Mouse (Mus musculus): ENCODE results near the gene Pias3. TPM values are rescaled to one million over a fixed set of nuclear protein-coding genes. Genes with fewer than 3 reads are reported as not detected.

Gene Pias3
- polyA plus RNA-seq, 1 experiment from 2014 or later = 32.6 TPM

DNA sequence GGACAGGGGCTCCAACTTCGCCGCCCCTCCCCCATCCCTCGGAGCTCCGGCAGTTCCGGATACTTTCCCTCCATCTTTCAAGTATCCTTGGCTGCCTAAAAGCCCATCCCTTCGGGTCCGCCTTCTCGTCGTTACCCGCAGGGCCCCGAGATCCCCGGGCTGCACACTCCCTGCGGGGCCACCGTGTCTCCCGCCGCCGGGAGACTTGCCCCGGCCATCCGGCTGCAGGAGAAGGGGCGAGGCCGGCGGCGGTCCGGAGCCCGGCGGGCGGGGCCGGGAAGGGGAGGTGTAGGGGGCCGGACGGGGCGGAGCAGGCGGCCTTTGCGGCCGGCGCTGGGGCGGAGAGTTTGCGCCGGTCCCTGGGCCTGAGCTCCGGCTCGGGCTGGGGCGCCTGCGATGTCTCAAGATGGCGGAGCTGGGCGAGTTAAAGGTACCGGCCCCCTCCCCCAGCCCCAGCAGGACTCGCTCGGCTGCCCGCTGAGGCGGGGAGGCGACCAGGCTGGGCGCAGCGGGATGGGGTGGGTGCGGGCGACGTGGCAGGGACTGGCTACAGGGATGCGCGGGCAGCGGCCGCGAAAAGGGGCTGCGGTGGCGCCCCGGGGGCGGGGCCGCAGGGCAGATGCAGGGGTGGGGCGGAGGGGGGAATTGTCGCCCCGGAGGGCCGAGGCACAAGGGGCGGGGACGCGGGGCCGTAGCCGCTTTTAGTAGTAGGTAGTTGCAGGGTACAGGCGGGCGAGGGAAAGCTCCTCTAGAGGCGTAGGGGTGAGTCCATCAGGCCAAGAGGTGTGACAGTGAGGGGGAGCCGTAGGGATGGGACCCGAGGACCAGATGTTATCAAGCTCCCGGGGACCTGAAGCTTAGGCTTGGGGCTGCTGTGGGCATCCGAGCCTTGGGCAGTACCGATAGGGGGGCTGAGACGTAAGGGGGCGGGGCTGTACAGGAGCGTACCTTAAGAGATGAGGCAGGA is 865 bp downstream of the Pias3 start:
- peak overlapping the region; percentile 69 for H3K4me2 ChIP-seq (ENCODE audit: low read length)
- peak overlapping the region; percentile 90 for H3K27ac ChIP-seq (ENCODE audit: low read length)
- peak overlapping the region; percentile 95 for H3K4me3 ChIP-seq (replicated peaks; ENCODE audit: low read length)
- WGBS = under 1% methylated on average over 83 of the region's 85 CpGs
- no peaks in the 10 kb centered on the region for H3K9me3 ChIP-seq (ENCODE audit: control insufficient read depth, low read length)
- peak overlapping the region; percentile 90 for H3K9ac ChIP-seq (replicated peaks; ENCODE audit: low read depth, low read length)
- 0 out of 2 replicates have a peak, but pooled peaks cover 2% of the 10 kb centered on the region for H3K27me3 ChIP-seq (replicated peaks; ENCODE audit: control insufficient read depth, insufficient read depth, low read length)
- H3K4me1 ChIP-seq (replicated peaks; ENCODE audit: control insufficient read depth, insufficient read depth, low read length) = peaks cover 11% of the 10 kb centered on the region
- ATAC-seq = peak; percentile 90
- H3K36me3 ChIP-seq (ENCODE audit: control insufficient read depth, insufficient read depth) = no peaks in the 10 kb centered on the region

DNA sequence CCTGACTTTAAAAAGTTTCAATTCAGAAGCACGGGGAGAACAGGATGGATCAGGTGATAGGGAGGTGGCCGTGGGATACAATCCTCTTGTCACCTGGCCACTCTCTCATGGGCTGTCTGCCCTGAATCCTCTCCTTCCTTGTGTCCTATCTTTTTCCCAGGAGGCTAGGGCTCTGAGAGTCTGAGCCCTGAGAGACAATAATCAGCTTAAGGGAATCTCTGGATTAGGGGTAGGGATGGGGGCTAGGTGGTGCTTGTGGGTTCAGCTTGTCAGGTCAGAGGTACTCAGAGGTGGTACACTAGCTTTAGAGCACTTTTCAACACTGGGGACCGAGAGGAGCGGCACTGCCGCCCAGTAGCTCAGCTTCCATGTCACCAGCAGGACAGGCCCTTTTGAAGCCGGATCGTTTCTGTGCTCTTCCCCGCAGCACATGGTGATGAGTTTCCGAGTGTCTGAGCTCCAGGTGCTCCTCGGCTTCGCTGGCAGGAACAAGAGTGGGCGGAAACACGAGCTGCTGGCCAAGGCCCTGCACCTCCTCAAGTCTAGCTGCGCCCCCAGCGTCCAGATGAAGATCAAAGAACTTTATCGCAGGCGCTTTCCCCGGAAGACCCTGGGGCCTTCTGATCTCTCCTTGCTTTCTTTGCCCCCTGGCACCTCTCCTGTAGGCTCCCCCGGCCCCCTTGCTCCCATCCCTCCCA is 3.0 kb downstream of the Pias3 start:
- Histone ChIP-seq H3K27ac (ENCODE audit: low read length) (no peak overlapping the region), H3K4me1 (replicated peaks; ENCODE audit: control insufficient read depth, insufficient read depth, low read length) (peaks cover 11% of the 10 kb centered on the region), H3K27me3 (replicated peaks; ENCODE audit: control insufficient read depth, insufficient read depth, low read length) (0 out of 2 replicates have a peak, but pooled peaks cover 2% of the 10 kb centered on the region), H3K4me2 (ENCODE audit: low read length) (no peak overlapping the region), H3K9ac (replicated peaks; ENCODE audit: low read depth, low read length) (no peak overlapping the region), H3K36me3 (ENCODE audit: control insufficient read depth, insufficient read depth) (no peaks in the 10 kb centered on the region), H3K4me3 (replicated peaks; ENCODE audit: low read length) (no peak overlapping the region), H3K9me3 (ENCODE audit: control insufficient read depth, low read length) (no peaks in the 10 kb centered on the region)
- ATAC-seq = no peak
- 55% methylated on average over 19 of the region's 19 CpGs for WGBS

DNA sequence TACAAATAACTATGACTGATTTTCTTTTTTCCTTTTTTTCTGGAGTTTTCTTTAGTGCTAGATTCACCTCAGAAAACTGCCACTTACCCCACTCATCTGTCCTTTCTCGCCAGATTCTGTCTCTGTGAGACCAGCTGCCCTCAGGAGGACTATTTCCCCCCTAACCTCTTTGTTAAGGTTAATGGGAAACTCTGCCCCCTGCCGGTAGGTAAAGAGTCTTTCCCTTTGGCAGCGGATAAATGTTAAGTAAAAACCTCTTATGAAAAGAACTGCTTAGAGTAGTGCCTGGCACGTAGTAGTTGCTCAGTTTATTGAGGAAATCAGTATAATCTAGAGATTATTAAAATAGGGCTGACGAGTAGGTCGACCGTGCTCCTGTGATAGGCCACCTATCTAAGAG is 4.2 kb downstream of the Pias3 start:
- Histone ChIP-seq H3K27ac (ENCODE audit: low read length) (no peak overlapping the region), H3K4me3 (replicated peaks; ENCODE audit: low read length) (no peak overlapping the region), H3K36me3 (ENCODE audit: control insufficient read depth, insufficient read depth) (no peaks in the 10 kb centered on the region), H3K27me3 (replicated peaks; ENCODE audit: control insufficient read depth, insufficient read depth, low read length) (0 out of 2 replicates have a peak, but pooled peaks cover 2% of the 10 kb centered on the region), H3K4me1 (replicated peaks; ENCODE audit: control insufficient read depth, insufficient read depth, low read length) (peaks cover 11% of the 10 kb centered on the region), H3K9ac (replicated peaks; ENCODE audit: low read depth, low read length) (no peak overlapping the region), H3K4me2 (ENCODE audit: low read length) (no peak overlapping the region), H3K9me3 (ENCODE audit: control insufficient read depth, low read length) (no peaks in the 10 kb centered on the region)
- ATAC-seq = no peak
- WGBS = 52% methylated on average over 7 of the region's 7 CpGs

DNA sequence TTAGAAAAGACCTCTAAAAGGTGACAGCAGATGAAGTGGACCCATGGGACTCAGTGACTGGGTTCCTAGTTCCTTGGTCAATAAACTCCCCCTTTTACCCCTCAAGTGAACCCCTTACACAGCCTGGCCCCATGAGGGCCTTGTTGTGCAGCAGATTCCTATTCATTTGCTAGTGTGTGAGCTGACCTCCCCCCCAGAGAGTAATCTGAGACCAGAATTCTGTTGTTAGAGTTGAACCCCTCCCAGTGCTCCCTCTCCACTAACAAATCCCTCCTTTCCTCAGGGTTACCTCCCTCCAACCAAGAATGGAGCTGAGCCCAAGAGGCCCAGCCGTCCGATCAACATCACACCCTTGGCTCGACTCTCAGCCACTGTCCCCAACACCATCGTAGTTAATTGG is 4.8 kb downstream of the Pias3 start:
- H3K4me3 ChIP-seq (replicated peaks; ENCODE audit: low read length) = no peak overlapping the region
- 0 out of 2 replicates have a peak, but pooled peaks cover 2% of the 10 kb centered on the region for H3K27me3 ChIP-seq (replicated peaks; ENCODE audit: control insufficient read depth, insufficient read depth, low read length)
- no peaks in the 10 kb centered on the region for H3K36me3 ChIP-seq (ENCODE audit: control insufficient read depth, insufficient read depth)
- peaks cover 8% of the 10 kb centered on the region for H3K4me1 ChIP-seq (replicated peaks; ENCODE audit: control insufficient read depth, insufficient read depth, low read length)
- no peak for ATAC-seq
- WGBS = 88% methylated on average over 4 of the region's 4 CpGs
- no peak overlapping the region for H3K27ac ChIP-seq (ENCODE audit: low read length)
- no peak overlapping the region for H3K4me2 ChIP-seq (ENCODE audit: low read length)
- no peaks in the 10 kb centered on the region for H3K9me3 ChIP-seq (ENCODE audit: control insufficient read depth, low read length)
- no peak overlapping the region for H3K9ac ChIP-seq (replicated peaks; ENCODE audit: low read depth, low read length)

GRCm38 (mm10) chr3:96704778-96705177 is 8.6 kb downstream of the Pias3 start:
- Histone ChIP-seq H3K4me3 (replicated peaks; ENCODE audit: low read length) (no peak overlapping the region), H3K27ac (ENCODE audit: low read length) (no peak overlapping the region), H3K4me2 (ENCODE audit: low read length) (no peak overlapping the region), H3K9me3 (ENCODE audit: control insufficient read depth, low read length) (no peaks in the 10 kb centered on the region), H3K36me3 (ENCODE audit: control insufficient read depth, insufficient read depth) (no peaks in the 10 kb centered on the region), H3K27me3 (replicated peaks; ENCODE audit: control insufficient read depth, insufficient read depth, low read length) (no peaks in the 10 kb centered on the region), H3K4me1 (replicated peaks; ENCODE audit: control insufficient read depth, insufficient read depth, low read length) (peaks cover 4% of the 10 kb centered on the region; the same call in 1 of the 2 replicates), H3K9ac (replicated peaks; ENCODE audit: low read depth, low read length) (no peak overlapping the region)
- no peak for ATAC-seq
- WGBS = 65% methylated on average over 11 of the region's 11 CpGs

- no peak overlapping the region for H3K4me2 ChIP-seq (ENCODE audit: low read length)
- no peaks in the 10 kb centered on the region for H3K27me3 ChIP-seq (replicated peaks; ENCODE audit: control insufficient read depth, insufficient read depth, low read length)
- no peak overlapping the region for H3K27ac ChIP-seq (ENCODE audit: low read length)
- 94% methylated on average over 11 of the region's 11 CpGs for WGBS
- no peak for ATAC-seq
- H3K4me3 ChIP-seq (replicated peaks; ENCODE audit: low read length) = no peak overlapping the region
- H3K9ac ChIP-seq (replicated peaks; ENCODE audit: low read depth, low read length) = no peak overlapping the region
- peaks cover 4% of the 10 kb centered on the region; the same call in 1 of the 2 replicates for H3K4me1 ChIP-seq (replicated peaks; ENCODE audit: control insufficient read depth, insufficient read depth, low read length)
- H3K36me3 ChIP-seq (ENCODE audit: control insufficient read depth, insufficient read depth) = peaks cover 8% of the 10 kb centered on the region
- H3K9me3 ChIP-seq (ENCODE audit: control insufficient read depth, low read length) = no peaks in the 10 kb centered on the region
Observed at GRCm38 (mm10) chr3:96706217-96706616, 10.0 kb downstream of the Pias3 start.

GRCm38 (mm10) chr3:96706984-96707383 is 10.8 kb downstream of the Pias3 start:
- ATAC-seq = no peak
- H3K4me2 ChIP-seq (ENCODE audit: low read length) = no peak overlapping the region
- H3K4me3 ChIP-seq (replicated peaks; ENCODE audit: low read length) = no peak overlapping the region
- H3K9ac ChIP-seq (replicated peaks; ENCODE audit: low read depth, low read length) = no peak overlapping the region
- H3K36me3 ChIP-seq (ENCODE audit: control insufficient read depth, insufficient read depth) = peaks cover 12% of the 10 kb centered on the region
- H3K9me3 ChIP-seq (ENCODE audit: control insufficient read depth, low read length) = no peaks in the 10 kb centered on the region
- WGBS = 79% methylated on average over 7 of the region's 7 CpGs
- H3K27ac ChIP-seq (ENCODE audit: low read length) = no peak overlapping the region
- peaks cover 4% of the 10 kb centered on the region; the same call in 1 of the 2 replicates for H3K4me1 ChIP-seq (replicated peaks; ENCODE audit: control insufficient read depth, insufficient read depth, low read length)
- no peaks in the 10 kb centered on the region for H3K27me3 ChIP-seq (replicated peaks; ENCODE audit: control insufficient read depth, insufficient read depth, low read length)

DNA sequence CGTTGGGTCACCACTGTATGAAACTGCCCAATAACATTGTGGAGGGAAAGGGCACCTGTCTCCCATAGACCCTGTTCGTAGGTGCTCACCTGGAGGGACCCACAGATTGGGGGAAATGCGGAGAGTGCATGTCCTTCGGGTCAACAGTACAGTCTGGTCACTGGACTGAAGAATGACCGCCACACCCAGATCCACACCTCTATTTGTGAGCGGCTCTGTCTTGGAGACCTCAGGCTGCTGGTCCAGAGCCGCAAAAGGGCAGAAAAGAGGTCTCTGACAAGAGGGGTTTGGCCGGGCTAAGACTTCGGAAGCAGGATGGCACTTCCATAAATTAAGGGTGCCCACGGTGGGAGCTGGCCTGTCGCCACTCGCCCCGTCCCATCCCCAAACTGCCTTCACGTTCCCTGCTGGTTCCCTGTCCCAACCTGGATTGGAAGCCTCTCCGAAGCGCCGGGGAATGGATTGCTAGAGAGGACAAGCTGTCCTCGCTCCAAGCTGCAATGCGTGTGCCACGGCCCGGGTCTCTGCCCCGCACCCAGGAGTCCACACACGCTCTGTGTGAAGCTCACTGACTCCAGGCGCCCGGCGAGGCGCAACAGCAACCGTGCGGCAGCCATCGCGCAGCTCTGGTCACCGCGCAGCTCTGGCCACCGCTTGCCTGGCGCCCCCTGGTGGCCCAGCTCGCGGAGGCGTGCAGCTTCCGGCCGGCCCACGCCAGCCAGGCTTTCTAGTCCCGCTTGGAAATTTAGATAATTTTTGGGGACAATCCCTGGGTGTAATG is 11.9 kb downstream of the Pias3 start, which contains the start of gene Nudt17:
Gene Nudt17, minus strand, starts transcription at position 660 of the 781 bp plus-strand sequence.
- Histone ChIP-seq H3K9me3 (ENCODE audit: control insufficient read depth, low read length) (no peaks in the 10 kb centered on the region), H3K4me3 (replicated peaks; ENCODE audit: low read length) (peak within 1 kb of the TSS; percentile 56), H3K27ac (ENCODE audit: low read length) (no peak within 1 kb of the TSS), H3K27me3 (replicated peaks; ENCODE audit: control insufficient read depth, insufficient read depth, low read length) (no peaks in the 10 kb centered on the region), H3K9ac (replicated peaks; ENCODE audit: low read depth, low read length) (peak within 1 kb of the TSS; percentile 72), H3K36me3 (ENCODE audit: control insufficient read depth, insufficient read depth) (peaks cover 12% of the 10 kb centered on the region), H3K4me1 (replicated peaks; ENCODE audit: control insufficient read depth, insufficient read depth, low read length) (peaks cover 4% of the 10 kb centered on the region; the same call in 1 of the 2 replicates), H3K4me2 (ENCODE audit: low read length) (peak within 1 kb of the TSS; percentile 90)
- peak; percentile 91 for ATAC-seq
- 5% methylated on average over 42 of the region's 42 CpGs for WGBS
